Mouse (Mus musculus): ENCODE results near the gene Galntl6. TPM values are rescaled to one million over a fixed set of nuclear protein-coding genes. Genes with fewer than 3 reads are reported as not detected.

Gene Galntl6
- polyA plus RNA-seq, 1 experiment from 2014 or later, result 0.12 TPM

- Histone ChIP-seq H3K9ac (peak overlapping the region; percentile 33; the same call in 1 of the 2 replicates), H3K9me3 (ENCODE audit: low read depth, low read length) (no peaks in the 10 kb centered on the region), H3K27me3 (ENCODE audit: insufficient read depth, low read length) (0 out of 2 replicates have a peak, but pooled peaks cover 9% of the 10 kb centered on the region), H3K4me1 (ENCODE audit: insufficient read depth) (peaks cover 4% of the 10 kb centered on the region; the same call in 1 of the 2 replicates), H3K4me2 (peak overlapping the region; percentile 85), H3K4me3 (ENCODE audit: low read depth, low read length) (peak overlapping the region; percentile 47), H3K36me3 (ENCODE audit: insufficient read depth) (no peaks in the 10 kb centered on the region), H3K27ac (ENCODE audit: low read depth) (no peak overlapping the region)
- ATAC-seq (ENCODE audit: insufficient read depth), result peak; percentile 75
- no peak for TF ChIP-seq CTCF (IDR thresholded peaks at IDR 0.05; ENCODE audit: low read depth)
- WGBS, result 2% methylated on average over 30 of the region's 30 CpGs
- DNase-seq, result peak; percentile 56
Measured at GRCm38 (mm10) chr8:58912840-58913639, 600 bp upstream of the Galntl6 start.

- Histone ChIP-seq H3K4me1 (ENCODE audit: insufficient read depth) (peaks cover 4% of the 10 kb centered on the region; the same call in 1 of the 2 replicates), H3K9ac (peak within 1 kb of the TSS; percentile 33; the same call in 1 of the 2 replicates), H3K27me3 (ENCODE audit: insufficient read depth, low read length) (0 out of 2 replicates have a peak, but pooled peaks cover 9% of the 10 kb centered on the region), H3K36me3 (ENCODE audit: insufficient read depth) (no peaks in the 10 kb centered on the region), H3K4me3 (ENCODE audit: low read depth, low read length) (peak within 1 kb of the TSS; percentile 47), H3K9me3 (ENCODE audit: low read depth, low read length) (no peaks in the 10 kb centered on the region), H3K27ac (ENCODE audit: low read depth) (no peak within 1 kb of the TSS), H3K4me2 (peak within 1 kb of the TSS; percentile 85)
- DNase-seq (peak; percentile 0), ATAC-seq (ENCODE audit: insufficient read depth) (peak; percentile 47; the same call in 1 of the 2 replicates)
- WGBS, result 4% methylated on average over 14 of the region's 14 CpGs
- no peak for TF ChIP-seq CTCF (IDR thresholded peaks at IDR 0.05; ENCODE audit: low read depth)
Measured at GRCm38 (mm10) chr8:58911677-58912076, 763 bp downstream of the Galntl6 start, which contains the start of gene BC030500. BC030500 (plus strand) TSS chr8:58911755.

GRCm38 (mm10) chr8:58904465-58904864 lies 8.0 kb downstream of the Galntl6 start:
- ATAC-seq (ENCODE audit: insufficient read depth) (no peak), DNase-seq (no peak)
- H3K9ac ChIP-seq, result no peak overlapping the region
- H3K4me3 ChIP-seq (ENCODE audit: low read depth, low read length), result no peak overlapping the region
- 42% methylated on average over 2 of the region's 2 CpGs for WGBS
- no peaks in the 10 kb centered on the region for H3K27me3 ChIP-seq (ENCODE audit: insufficient read depth, low read length)
- no peak for TF ChIP-seq CTCF (IDR thresholded peaks at IDR 0.05; ENCODE audit: low read depth)
- no peaks in the 10 kb centered on the region for H3K4me1 ChIP-seq (ENCODE audit: insufficient read depth)
- no peak overlapping the region for H3K4me2 ChIP-seq
- no peaks in the 10 kb centered on the region for H3K36me3 ChIP-seq (ENCODE audit: insufficient read depth)
- no peaks in the 10 kb centered on the region for H3K9me3 ChIP-seq (ENCODE audit: low read depth, low read length)
- no peak overlapping the region for H3K27ac ChIP-seq (ENCODE audit: low read depth)

GRCm38 (mm10) chr8:58895960-58896359 lies 16.5 kb downstream of the Galntl6 start:
- TF ChIP-seq CTCF (IDR thresholded peaks at IDR 0.05; ENCODE audit: low read depth), result no peak
- Histone ChIP-seq H3K27ac (ENCODE audit: low read depth) (no peak overlapping the region), H3K9me3 (ENCODE audit: low read depth, low read length) (no peaks in the 10 kb centered on the region), H3K4me2 (no peak overlapping the region), H3K4me3 (ENCODE audit: low read depth, low read length) (no peak overlapping the region), H3K27me3 (ENCODE audit: insufficient read depth, low read length) (no peaks in the 10 kb centered on the region), H3K9ac (no peak overlapping the region), H3K36me3 (ENCODE audit: insufficient read depth) (no peaks in the 10 kb centered on the region), H3K4me1 (ENCODE audit: insufficient read depth) (no peaks in the 10 kb centered on the region)
- WGBS, result 38% methylated on average over 6 of the region's 6 CpGs
- DNase-seq, result no peak
- no peak for ATAC-seq (ENCODE audit: insufficient read depth)

GRCm38 (mm10) chr8:58890591-58890990 lies 21.8 kb downstream of the Galntl6 start:
- Histone ChIP-seq H3K27ac (ENCODE audit: low read depth) (no peak overlapping the region), H3K9me3 (ENCODE audit: low read depth, low read length) (no peaks in the 10 kb centered on the region), H3K36me3 (ENCODE audit: insufficient read depth) (no peaks in the 10 kb centered on the region), H3K9ac (no peak overlapping the region), H3K4me2 (no peak overlapping the region), H3K4me1 (ENCODE audit: insufficient read depth) (no peaks in the 10 kb centered on the region), H3K4me3 (ENCODE audit: low read depth, low read length) (no peak overlapping the region), H3K27me3 (ENCODE audit: insufficient read depth, low read length) (no peaks in the 10 kb centered on the region)
- 92% methylated on average over 3 of the region's 3 CpGs for WGBS
- DNase-seq (no peak), ATAC-seq (ENCODE audit: insufficient read depth) (no peak)
- TF ChIP-seq CTCF (IDR thresholded peaks at IDR 0.05; ENCODE audit: low read depth), result no peak

- H3K4me1 ChIP-seq (ENCODE audit: insufficient read depth), result no peaks in the 10 kb centered on the region
- no peaks in the 10 kb centered on the region for H3K9me3 ChIP-seq (ENCODE audit: low read depth, low read length)
- H3K36me3 ChIP-seq (ENCODE audit: insufficient read depth), result no peaks in the 10 kb centered on the region
- H3K9ac ChIP-seq, result no peak overlapping the region
- ATAC-seq (ENCODE audit: insufficient read depth) (no peak), DNase-seq (peak; percentile 77)
- H3K27ac ChIP-seq (ENCODE audit: low read depth), result no peak overlapping the region
- TF ChIP-seq CTCF (IDR thresholded peaks at IDR 0.05; ENCODE audit: low read depth), result peak; percentile 43
- no peak overlapping the region for H3K4me3 ChIP-seq (ENCODE audit: low read depth, low read length)
- 6% methylated on average over 1 of the region's 1 CpGs for WGBS
- no peak overlapping the region for H3K4me2 ChIP-seq
- H3K27me3 ChIP-seq (ENCODE audit: insufficient read depth, low read length), result no peaks in the 10 kb centered on the region
Measured at GRCm38 (mm10) chr8:58886405-58886804, 26.0 kb downstream of the Galntl6 start.

- DNase-seq (no peak), ATAC-seq (ENCODE audit: insufficient read depth) (no peak)
- Histone ChIP-seq H3K9me3 (ENCODE audit: low read depth, low read length) (no peaks in the 10 kb centered on the region), H3K9ac (no peak overlapping the region), H3K27ac (ENCODE audit: low read depth) (no peak overlapping the region), H3K27me3 (ENCODE audit: insufficient read depth, low read length) (no peaks in the 10 kb centered on the region), H3K4me2 (no peak overlapping the region), H3K4me1 (ENCODE audit: insufficient read depth) (no peaks in the 10 kb centered on the region), H3K4me3 (ENCODE audit: low read depth, low read length) (no peak overlapping the region), H3K36me3 (ENCODE audit: insufficient read depth) (no peaks in the 10 kb centered on the region)
- TF ChIP-seq CTCF (IDR thresholded peaks at IDR 0.05; ENCODE audit: low read depth), result no peak
Measured at GRCm38 (mm10) chr8:58824347-58824746, 88.1 kb downstream of the Galntl6 start.
